Mouse (Mus musculus) CD4-positive, CD25-positive, alpha-beta regulatory T cell, adult 4 months (primary cell): ENCODE measurements at regions not wholly inside any gene's neighbourhood (a gene's known extent, or its start where the extent isn't known, plus 50 kb on each side); places are given as distances from the start of the nearest gene placed in this dataset.

Source experiments
- ATAC-seq: one replicate; pipeline ENCODE4 v1.8.0; 2017

GRCm38 (mm10) chr12:96226446-96226845 lies 534.4 kb downstream of the Flrt2 start:
- ATAC-seq = no peak

- no peak for ATAC-seq
Observed at GRCm38 (mm10) chr12:96228714-96229113, 536.7 kb downstream of the Flrt2 start.

DNA sequence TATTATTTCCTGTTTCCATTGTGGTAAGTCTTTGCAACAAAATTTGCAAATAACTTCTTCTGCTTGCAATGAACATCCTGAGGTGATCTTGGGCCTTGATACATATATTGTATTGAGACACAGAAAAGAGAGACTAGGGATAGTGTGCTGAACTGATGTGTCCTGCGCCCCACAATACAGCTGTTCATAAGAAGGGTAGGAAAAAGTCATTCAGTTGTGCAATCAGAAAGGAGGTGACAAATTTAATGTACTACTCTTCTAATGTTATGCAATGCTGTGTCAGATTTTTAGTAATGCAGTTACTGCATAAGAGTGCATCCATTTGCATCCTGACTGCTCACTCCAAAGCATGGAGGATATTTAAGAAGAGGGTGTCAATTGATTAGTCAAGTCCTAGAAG lies 543.5 kb downstream of the Flrt2 start:
- ATAC-seq = no peak

GRCm38 (mm10) chr12:96235996-96236525 lies 544.0 kb downstream of the Flrt2 start:
- no peak for ATAC-seq

DNA sequence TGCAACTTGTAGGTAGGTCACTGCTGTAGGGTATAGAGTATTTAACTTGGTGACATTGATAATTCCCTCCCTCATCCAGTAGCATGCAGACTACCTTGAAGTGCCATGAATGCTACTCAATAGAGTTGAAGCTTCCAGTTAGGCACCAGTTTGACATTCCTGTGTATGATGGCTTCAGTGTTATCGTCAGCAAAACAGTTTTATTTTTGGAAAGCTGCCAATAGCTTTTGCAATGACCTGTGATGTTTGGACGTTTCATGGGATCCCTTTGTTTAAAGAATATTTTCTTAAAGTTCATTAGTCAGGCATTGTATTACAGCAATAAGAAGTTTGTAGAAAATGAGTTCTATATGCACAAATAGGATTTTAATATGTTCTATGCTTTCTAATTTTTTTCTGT lies 547.6 kb downstream of the Flrt2 start:
- no peak for ATAC-seq

DNA sequence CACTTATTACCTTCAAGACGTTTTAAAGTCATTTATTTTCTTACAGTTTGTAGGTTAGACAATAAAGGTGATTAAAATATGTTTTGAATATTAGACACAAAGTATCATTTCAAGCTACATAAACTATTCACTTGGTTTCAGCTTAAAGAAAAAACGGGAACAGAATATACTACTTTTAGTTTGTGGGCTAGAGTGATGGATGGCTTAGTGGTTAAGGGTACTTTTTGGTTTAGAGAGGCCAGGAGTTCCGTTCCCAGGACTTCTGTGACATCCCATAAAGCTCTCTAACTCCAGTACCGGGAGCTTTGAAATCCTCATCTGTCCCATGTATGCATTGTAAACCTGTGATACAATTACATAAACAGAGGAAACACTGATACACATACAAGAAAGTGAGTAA lies 570.0 kb downstream of the Flrt2 start:
- ATAC-seq = no peak

GRCm38 (mm10) chr12:96275894-96276293 lies 583.9 kb downstream of the Flrt2 start:
- no peak for ATAC-seq

GRCm38 (mm10) chr12:96311137-96311536 lies 619.1 kb downstream of the Flrt2 start:
- ATAC-seq = no peak

DNA sequence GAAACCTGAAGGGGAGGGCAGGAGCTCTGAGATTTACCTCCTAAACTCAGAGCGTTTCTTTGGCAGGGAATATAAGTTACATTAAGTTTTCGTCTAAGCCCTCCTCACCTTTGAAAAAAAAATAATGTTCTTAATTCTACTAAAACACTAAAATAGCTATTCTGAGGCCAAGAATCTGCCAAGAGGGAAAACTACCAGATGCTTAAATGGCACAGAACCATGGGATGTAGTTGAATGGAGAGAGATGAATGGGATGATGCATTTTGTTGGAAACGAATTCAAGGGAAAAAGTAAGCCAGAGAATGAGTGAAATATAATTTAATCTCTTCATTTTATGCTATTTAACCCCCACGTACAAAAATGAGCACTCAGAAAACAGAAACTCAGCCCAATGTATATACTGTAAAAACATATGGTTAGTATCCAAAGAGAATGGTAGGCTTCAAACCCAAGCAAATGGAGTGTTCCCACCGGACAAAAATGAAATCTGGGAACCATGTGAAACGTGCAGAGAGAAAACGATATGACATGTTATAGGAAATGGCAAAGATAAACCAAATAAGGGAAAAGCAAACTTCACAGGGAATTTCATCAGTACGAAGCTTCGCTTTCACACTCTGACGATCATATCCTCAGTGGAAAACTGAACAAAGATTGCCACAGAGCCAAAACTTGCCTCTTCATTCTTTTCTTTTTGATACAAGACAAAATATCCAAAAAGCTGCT lies 631.2 kb downstream of the Flrt2 start:
- ATAC-seq = no peak

GRCm38 (mm10) chr12:96351143-96351542 lies 659.1 kb downstream of the Flrt2 start:
- no peak for ATAC-seq

DNA sequence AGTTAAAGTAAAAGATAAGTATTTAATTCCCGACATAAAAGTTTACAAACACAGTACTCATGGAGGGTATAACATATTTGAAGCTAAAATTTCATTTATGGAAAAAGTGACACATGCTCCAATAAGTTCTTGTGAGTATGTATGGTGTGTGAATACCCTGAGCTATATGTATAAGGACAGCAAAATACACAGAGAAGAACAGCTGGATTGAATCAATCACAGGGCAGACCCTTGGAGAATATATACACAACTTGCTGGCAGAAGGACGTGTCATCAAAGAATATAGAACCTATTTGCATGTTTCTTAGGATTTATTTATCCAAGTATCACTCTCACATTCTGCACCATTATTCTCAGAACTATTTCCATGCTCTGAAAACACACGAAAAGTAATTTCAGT lies 686.9 kb downstream of the Flrt2 start:
- no peak for ATAC-seq

DNA sequence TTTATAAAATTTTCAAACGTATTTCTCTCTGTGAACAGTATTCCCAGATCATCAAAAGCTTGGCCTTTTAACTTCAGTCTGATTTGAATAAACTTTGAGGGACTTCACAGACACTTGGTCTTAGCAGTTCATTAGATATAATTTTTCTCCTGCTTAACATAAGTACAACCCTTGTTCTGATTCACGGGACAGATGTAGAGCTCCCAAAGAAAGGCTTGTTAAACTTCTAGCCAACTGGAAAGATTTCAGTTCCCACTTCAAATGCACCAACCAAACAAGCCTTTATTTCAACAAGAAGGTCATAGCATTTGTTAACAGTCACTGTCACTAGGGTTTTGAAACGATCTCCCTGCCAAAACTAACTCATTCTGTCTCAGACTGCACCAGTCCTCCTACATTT lies 727.1 kb downstream of the Flrt2 start:
- no peak for ATAC-seq

- ATAC-seq = no peak
Observed at GRCm38 (mm10) chr12:96419567-96419966, 727.5 kb downstream of the Flrt2 start.

GRCm38 (mm10) chr12:96427589-96427988 lies 735.6 kb downstream of the Flrt2 start:
- no peak for ATAC-seq

DNA sequence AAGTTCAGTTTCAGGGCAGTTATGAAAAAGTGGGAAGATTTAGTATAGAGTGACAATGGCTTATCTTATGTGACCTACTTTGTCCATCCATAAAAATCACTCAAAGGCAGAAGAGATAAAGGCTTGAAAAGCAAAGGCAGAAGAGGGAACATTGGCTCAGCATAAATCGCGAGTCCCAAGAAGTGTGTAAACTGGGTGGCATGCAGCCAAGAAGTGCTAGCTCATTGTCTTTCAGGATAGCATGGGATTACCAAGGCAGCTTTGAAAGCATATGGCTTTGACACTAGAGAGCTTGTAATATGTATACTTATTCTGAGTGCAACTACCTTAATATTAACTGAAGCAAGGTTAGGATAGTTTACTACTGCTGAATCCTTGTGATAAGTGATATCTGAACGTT lies 750.5 kb downstream of the Flrt2 start:
- no peak for ATAC-seq

GRCm38 (mm10) chr12:96453374-96453773 lies 761.3 kb downstream of the Flrt2 start:
- no peak for ATAC-seq

DNA sequence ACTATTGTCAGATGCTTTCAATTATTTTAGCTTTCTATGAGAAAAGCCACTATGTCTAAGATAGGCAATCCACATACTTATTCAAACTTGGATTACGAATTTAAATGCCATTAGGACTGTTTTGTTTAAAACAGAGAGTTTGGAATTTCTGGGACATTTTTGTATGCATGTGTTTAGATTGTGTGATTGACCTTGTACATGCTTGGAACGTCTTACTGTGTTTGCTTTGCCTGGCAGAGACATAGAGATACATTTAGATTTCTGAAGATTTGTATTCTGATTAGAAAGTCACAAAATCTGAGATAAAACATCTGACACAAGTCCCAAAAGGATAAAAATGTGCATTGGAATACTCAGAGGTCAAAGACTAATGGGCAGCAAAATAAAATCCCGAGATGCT lies 784.3 kb downstream of the Flrt2 start:
- no peak for ATAC-seq

- ATAC-seq = no peak
Observed at GRCm38 (mm10) chr12:96488448-96488960, 796.5 kb downstream of the Flrt2 start.

- ATAC-seq = no peak
Observed at GRCm38 (mm10) chr12:96509658-96510057, 817.6 kb downstream of the Flrt2 start.

- no peak for ATAC-seq
Observed at GRCm38 (mm10) chr12:96558824-96559223, 866.8 kb downstream of the Flrt2 start.

DNA sequence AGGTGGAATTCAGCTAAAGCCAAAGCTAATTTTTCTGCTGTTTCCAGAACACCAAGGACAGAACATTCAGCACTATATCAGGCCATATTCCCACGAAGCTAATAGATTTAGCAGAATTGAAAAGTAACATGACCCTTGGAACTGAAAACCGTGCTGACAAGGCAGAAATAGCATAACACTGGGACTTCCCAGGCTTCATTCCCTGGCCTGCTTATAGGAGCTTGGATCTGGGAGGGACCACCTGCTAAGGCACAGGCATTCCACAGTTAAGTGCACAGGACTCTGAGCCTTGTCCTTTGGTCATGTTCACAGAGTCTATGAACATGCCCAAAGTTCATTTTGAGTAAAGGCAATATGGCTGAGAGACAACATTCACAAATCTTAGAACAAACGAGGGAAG lies 902.8 kb downstream of the Flrt2 start:
- no peak for ATAC-seq

DNA sequence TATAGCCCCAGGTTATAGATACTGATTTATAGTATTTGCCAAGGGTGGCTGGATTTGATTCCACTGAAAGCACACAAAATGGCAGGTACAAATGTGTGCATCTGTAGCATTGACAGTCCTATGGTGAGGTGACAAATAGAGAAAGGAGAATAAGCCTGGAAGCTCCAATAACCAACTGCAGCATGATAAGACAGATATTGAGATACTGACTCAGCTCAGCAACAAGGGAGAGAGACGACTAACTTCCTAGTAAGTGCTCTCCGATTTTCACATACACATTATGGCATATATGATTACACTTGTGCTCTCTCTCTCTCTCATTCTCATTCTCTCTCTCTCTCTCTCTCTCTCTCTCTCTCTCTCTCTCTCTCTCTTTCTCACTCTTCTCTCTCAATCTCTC lies 923.1 kb downstream of the Flrt2 start:
- no peak for ATAC-seq

GRCm38 (mm10) chr12:96615850-96616249 lies 923.8 kb downstream of the Flrt2 start:
- ATAC-seq = peak; percentile 49

- no peak for ATAC-seq
Observed at GRCm38 (mm10) chr12:96617226-96617625, 925.2 kb downstream of the Flrt2 start.
